Mouse (Mus musculus): ENCODE measurements at regions not wholly inside any gene's neighbourhood (a gene's known extent, or its start where the extent isn't known, plus 50 kb on each side); places are given as distances from the start of the nearest gene placed in this dataset.

DNA sequence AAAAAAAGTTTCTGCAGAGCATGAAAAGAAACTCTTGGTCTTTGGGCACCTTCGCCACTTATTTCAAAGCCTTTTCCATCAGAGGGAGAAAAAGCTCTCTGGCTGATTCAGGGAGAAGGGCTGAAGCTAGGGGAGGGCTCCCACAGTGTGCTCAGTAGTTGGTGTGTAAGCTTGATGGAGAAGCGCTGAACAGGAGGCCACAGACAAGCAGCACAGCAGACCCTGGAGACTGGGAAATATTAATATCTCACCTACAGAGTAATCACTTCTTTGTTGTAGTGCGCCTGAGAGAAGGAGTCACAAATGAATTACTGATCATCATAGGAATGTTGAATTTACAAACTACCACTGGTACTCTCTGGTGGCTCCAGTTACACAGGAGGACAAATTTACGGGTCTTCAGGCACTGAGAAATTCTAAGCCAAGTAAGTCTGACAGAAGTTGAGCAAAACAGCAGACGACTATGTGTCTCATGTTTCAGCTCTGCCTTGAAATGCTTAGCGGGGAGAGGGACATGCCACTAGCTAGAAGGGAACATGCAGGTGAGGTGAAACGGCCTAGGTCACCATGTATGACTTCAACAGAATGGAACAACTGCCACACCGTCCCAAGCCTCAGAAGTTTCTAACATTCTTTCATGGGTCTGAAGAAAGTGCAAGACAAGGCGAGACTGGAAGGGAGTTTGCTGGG is 350.9 kb upstream of the Map3k7 start:
- DNase-seq (ENCODE audit: low spot score in 2 of 2), result no peak

DNA sequence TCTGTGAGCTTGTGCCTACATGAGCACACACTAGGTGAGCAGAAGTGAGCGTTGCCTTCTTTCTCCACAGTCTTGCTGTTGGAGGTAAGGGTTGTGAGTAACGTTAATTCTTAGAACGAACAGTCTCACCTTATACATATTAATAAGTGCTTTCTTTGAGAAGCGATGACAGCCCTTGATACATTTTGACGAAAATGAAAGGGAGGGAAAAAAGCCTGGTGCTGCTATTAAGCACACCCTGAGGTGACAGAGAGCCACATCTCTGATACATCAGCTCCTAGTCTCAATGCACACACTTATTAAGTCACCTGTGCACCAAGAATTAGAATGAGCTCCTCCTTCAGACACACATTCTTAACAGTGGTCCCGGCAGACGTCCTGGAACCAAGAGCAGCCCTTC is 346.3 kb upstream of the Map3k7 start:
- no peak for DNase-seq (ENCODE audit: low spot score in 2 of 2)

DNA sequence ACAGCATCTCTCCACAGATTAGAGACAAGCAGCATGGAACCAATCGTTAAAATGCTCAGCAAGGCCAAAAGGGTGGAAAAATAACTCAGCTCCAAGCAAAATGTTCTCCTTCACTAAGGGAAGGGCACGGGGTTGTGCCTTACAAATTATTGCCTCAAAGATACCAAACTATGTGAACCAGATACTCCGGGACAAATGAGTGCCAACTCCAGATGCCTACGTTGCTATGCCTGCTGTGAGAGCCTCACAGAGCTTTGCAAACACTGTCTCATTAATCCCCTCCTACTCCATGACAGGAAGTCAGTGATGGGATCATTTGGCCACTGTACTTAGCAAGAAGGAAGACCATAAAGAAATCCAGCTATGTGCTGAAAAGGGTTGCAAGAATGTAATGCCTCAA is 345.9 kb upstream of the Map3k7 start:
- no peak for DNase-seq (ENCODE audit: low spot score in 2 of 2)

DNA sequence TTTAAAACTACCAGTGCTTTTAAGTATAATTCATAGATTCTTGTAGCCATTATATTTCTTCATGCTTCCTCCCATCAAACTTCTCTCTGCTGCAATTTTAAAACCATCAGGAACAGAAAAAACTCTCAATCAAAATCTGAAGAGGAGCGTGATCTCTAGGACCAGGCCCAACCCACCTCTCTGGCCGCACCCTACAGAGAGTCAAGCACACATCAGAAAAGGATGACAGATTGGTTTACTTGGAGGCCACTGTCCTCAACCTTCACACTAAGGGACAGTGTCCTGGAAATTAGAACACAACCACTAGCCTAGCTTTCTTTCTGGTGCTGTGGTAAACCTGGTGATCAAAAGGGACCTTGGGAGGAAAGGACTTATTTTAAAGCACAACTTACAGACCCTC is 342.7 kb upstream of the Map3k7 start:
- no peak for DNase-seq (ENCODE audit: low spot score in 2 of 2)

DNA sequence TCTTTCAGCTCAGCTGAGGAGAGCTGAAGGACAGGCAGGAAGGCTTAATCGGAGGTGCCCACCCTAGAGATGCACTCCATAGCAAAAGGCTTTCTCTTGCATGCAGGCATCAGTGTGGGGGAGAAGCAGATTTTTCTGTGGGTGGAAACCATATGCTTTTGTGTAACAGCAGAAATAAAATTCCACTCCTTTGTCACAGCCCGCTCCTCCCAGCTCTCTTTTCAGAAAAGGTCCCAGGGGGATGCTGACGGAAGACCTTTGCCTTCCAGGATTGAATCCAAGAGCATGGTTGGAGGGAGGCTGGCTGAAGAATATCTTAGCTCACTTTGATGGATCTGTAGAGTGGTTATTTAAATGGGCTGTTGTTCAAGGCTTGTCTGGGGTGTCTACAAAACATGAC is 336.8 kb upstream of the Map3k7 start:
- no peak for DNase-seq (ENCODE audit: low spot score in 2 of 2)

DNA sequence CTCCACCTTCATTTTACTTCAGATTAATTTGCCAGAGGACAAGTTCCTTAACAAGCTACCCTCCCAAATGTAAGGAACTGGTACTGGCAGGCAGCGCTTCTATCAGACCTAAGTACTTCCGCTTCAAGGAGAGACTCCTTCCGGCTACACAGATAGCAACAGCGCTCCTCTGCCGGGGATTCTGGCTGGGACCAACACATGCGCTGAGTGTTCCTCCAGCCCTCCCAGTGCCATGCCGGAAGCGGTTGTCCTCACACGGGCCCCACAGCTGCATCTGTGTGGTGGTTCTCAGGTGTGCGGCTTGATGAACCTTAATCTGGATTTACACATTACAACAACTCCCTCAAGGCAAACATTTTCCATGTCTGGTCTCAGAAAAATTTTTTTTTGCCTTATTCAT is 336.1 kb upstream of the Map3k7 start:
- DNase-seq (ENCODE audit: low spot score in 2 of 2), result no peak

DNA sequence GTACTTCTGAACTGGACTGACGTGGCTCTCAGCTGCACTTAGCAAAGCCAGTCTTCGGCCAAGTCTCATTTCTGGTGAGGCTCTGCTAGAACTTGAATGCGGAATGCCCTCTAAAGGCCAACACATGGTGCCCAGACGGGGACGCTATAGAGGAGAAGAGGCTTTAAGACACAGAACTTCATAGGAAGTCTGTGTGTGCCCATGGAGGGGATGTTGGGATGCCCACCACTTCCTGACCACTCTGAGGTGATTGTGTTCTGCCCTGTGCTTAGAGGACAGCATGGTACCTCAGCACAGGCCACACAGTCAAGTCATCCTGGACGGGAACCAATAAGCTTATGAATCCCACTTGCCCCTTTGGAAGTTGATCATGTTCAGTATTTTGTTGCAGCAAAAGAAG is 325.3 kb upstream of the Map3k7 start:
- no peak for DNase-seq (ENCODE audit: low spot score in 2 of 2)

DNA sequence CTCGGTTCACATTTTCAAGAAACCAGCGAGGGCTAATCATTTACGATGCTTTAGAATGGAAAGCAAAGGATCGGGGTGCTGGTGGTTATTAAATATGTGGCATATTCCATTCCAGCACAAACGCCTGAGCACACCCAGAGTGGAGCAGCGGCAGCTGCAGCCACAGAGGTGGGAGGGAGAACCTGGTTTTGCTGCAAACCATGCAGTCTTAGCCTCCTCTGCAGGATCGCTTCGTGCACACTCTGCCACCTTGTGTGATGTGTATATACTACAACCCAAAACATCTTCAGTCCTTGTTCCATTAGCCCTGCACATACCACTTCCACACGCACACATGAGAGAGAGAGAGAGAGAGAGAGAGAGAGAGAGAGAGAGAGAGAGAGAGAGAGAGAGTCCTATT is 321.7 kb upstream of the Map3k7 start:
- no peak for DNase-seq (ENCODE audit: low spot score in 2 of 2)

DNA sequence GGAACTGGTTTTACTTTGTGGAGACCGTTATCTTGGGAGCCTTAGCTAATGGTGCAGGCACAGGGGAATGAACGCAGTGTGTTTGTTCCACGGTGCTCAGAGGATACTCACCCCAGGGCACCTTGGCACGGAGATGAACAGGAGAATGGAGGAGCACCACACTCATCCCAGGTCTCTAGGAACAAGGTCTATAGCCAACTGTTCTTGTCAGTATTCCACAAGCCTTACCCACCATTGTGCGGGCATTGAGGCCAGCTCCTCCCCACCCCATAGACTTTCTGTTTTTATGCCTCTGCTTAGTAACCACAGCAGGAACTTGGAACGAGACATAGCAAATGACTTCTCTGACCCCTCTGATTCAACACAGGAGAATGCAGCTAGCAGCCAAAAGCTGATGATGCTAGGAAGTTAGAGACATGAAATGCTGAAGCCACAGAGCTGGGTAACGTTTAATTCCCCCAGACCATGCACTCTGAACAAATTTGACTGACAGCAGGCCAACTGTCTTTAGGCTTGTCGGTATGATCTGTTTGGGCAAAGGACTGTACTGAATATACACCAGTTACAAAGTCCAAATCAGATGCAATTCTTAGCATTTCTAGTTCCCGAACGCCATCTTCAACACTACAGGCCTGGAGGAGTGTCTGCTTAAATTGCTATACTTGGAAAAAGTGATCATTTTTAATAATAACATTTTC is 321.2 kb upstream of the Map3k7 start:
- no peak for DNase-seq (ENCODE audit: low spot score in 2 of 2)

DNA sequence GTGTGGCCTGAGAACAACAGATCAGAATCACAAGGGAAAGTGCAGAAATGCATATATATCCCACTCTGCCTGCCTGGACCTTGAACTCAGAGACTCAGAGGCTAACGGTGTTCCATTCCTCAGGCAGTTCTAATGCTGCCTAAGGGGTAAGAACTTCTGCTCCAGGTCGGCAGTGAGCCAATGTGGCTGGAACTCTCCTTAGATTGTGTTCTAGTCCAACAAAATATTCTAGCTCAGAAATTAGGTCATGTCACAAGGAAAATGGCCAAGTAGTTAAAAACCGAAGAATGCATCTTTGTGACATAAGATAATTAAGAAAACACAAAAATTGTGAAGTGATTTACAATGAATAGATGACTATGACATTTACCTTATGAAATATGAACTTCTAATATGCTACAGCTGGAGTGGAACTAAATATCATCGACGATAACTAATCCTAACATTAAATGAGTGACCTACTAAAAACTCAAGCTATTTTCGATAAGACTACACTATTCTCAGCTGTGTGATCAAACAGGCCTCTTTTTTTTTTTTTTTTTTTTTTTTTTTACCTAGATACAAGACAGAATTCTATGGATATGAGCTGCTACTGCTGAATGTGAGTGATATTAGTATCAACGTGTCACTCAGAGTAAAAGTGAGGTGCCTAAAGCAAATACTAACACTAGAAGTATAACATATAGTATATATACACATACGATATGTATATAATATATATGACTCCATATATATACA is 315.1 kb upstream of the Map3k7 start:
- no peak for DNase-seq (ENCODE audit: low spot score in 2 of 2)

DNA sequence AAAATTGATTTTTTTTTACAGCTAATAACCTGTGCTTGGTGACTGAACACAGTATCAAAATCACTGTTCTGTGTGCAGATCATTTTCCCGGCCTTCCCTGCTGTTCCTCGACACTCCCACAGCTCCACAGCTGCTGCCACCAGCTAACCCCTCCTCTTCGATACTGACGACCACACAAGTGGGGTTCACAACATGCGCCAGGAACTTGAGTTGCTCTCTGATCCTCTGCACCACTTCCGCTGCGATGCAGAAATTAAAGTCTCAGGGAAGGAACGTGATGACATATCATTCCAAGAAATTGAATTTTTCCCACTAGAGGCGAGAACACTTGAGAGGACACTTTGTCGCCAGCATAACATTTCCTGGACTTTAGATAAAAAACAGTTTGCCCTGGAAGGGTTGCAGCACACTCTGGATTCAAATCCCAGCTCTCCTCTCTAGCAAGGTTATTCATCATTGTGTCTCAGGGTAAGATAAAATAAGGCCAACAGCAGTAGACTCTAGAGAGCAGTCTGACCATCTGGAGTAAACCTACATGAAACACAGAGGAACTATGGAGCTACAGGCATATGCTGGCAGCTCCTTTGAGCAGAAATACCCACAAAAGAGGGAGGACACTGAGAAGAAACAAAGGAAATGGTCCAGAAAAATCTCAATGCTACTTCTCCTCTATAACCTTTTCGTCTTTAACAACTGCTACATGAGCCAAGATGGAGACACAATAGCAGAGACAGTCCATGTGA is 308.4 kb upstream of the Map3k7 start:
- DNase-seq (ENCODE audit: low spot score in 2 of 2), result no peak

DNA sequence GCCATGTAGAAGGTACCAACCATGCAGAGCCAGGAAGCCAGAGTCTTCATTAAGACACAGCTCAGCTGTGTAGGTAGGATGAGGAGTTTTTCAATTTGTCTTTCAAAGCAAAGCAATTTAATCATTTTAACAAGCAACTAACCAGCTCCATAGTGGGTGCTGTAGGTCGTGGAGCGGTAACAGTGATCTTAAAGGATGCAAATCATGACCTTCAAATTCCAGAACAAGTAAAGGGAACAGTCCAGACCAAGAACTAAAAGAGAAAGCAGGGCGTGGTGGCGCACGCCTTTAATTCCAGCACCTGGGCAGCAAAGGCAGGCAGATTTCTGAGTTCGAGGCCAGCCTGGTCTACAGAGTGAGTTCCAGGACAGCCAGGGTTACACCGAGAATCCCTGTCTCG is 307.8 kb upstream of the Map3k7 start:
- no peak for DNase-seq (ENCODE audit: low spot score in 2 of 2)

DNA sequence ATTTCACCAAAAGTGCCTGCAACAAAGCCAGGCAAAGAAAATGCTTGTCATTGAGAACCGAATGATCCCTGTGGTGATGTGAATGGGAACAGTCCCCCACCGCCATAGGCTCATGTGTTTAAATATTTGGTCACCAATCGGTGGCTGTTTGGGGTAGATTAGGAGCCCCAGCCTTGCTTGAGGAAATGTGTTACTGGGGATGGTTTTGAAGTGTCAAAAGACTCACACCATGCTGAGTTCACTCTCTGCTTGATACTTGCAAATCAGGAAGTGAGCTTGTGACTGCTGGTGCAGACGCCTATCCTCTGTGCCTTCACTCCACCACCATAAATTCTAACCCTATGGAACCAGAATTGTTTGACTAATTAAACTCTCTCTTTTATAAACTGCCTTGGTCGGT is 305.1 kb upstream of the Map3k7 start:
- DNase-seq (ENCODE audit: low spot score in 2 of 2), result no peak

DNA sequence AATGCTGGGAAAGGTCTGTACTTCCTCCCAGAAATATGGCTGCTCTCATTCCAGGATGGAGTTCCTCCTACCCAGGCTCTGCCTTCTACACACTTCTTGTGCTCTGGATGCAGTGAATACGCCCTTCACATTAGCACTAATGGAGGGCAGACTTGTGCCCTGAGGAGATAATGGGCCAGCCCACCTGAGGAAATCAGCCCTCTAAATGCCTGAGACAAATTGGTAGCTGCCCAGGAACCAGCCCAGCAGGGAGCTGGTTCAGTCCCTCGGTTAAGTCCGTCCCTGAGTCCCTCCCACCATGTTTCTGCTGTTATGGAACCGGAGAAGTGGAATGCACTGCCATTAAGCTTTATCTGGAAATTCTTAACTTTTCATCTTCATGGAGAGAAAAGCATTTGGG is 303.0 kb upstream of the Map3k7 start:
- DNase-seq (ENCODE audit: low spot score in 2 of 2), result no peak

DNA sequence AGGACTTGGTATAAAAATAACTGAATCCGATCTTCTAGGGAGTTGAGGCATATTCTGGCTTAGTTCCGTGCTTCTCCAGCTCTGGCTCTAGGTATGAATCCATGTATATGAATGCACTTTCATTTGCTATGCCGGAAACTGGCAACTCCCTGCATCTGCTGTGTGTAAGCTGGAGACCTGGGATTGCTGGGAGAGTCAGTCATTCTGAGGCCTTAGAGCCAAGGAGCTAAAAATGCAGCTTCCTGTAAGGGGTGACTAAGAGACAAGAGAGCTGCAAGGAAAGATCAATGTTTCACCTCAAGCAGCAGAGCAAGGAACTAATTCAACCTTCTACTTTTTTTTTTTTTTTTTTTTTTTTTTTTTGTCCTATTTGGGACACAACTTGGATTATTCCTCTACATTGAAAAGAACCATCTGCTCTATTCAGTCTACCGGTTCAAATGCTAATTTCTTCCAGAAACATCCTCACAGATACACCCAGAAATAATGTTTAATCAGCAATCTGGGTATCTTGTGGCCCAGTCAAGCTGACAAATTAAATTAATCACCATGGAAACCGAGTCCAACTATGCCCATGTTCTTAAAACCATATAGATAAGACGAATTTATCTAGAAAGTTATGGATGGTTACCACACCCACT is 292.2 kb upstream of the Map3k7 start:
- no peak for DNase-seq (ENCODE audit: low spot score in 2 of 2)

DNA sequence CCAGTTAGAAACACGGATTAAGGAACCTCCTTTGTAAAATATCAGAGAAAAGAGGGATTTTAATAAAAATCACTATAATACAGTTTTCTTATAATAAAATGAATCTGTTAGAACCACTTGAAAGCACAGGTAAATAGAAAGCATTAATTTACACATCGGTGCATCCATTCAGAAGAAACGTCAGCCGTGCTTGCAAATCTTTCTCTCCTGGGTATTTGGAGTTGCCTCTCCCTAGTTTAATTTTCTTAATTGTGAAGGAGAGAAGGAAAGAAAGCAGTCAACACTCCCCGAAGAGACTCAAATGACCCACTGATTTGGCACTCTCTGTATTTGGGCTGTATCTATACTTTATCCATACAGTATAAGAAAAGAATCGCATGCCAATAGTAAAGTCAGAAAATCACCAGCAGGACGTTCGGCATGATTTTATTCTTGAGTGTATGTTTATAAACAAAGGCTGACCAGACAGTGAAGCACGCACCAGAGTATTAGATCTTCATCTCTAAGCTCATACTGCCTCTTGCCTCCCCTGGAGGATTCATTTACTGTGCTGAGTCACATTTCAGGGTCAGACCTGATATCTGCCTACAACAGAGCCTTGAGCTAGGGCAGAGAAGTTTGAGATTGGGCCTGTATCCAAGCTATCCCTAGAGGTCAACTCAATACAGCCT is 291.6 kb upstream of the Map3k7 start:
- no peak for DNase-seq (ENCODE audit: low spot score in 2 of 2)

DNA sequence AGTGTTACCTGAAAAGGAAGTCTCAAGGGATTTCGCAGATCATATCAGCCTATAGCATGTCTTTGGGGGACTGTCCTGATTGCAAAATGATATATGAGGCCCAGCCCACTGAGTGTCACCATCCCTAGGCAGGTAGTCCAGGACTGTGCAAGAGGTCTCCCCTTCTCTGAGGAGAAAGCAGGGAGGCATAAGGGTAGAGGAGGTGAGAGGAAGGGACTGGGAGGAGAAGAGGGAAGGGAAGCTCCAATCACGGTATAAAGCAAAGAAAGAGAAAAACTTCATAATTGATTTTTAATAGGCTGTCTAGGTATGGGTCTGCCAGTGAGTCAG is 291.1 kb upstream of the Map3k7 start:
- DNase-seq (ENCODE audit: low spot score in 2 of 2), result no peak

DNA sequence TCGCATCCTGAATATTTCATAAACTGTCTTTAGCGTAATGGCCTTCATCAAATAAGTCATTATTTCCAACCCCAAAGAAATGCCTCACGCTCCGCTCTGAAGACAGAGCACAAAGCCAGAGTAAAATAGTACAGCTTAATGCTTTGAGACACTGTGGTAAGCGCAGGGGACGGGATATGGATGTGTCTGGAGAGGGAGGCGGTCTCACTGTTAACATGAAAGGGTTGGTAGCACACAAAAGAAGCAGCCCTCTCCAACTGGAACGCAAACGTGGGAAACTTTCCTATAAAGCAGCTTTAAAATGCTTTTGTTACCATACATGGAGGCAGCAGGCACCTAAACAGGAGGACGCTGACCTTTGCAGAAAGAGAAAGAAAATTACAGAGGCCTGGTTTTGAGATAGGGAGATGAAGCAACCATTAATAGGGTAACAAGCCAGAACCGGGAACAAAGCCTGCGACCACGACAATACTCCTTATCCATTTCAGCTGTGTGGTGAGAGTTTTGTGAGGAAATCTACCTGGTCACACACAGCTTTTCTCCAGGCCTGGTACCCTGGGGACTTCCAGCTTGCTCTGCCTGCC is 284.8 kb upstream of the Map3k7 start:
- no peak for DNase-seq (ENCODE audit: low spot score in 2 of 2)

DNA sequence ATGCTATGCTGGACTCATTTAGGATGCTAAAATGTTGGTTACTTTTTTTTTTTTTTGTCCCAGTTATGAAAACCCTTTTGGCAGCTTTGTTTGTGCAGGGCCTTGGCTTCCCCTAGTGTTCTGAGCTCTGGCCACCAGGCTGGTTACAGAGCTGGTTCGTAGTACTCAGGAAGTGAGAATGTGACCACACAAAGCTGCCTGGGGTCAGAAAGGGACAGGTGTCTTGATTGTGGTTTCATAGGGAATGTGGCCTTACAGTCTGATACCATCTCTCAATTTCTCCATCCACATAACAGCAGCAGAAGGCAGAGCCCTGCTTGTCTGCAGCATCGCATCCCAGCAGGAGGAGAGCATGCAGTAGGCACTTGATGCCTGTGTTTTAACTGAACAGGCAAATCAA is 282.9 kb upstream of the Map3k7 start:
- DNase-seq (ENCODE audit: low spot score in 2 of 2), result no peak

DNA sequence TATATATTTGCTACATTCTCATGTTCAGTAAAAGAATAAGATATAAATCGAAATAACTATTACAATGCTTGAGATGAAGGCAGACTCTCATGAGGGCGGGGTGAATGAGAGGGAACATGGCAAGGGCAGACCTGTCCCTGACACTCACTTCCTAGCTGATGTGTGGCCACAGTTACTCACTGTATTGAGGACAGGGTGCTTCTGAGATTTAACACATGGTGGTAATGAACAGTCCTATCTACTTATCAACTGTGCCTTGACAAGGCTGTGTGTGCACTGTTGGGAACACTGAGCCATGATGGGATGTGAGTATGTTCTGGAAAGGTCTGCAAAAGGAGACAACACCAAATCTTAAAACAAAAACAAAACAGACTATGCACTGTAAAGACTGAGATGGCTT is 274.8 kb upstream of the Map3k7 start:
- DNase-seq (ENCODE audit: low spot score in 2 of 2), result no peak
